In the genomic region with DNA sequence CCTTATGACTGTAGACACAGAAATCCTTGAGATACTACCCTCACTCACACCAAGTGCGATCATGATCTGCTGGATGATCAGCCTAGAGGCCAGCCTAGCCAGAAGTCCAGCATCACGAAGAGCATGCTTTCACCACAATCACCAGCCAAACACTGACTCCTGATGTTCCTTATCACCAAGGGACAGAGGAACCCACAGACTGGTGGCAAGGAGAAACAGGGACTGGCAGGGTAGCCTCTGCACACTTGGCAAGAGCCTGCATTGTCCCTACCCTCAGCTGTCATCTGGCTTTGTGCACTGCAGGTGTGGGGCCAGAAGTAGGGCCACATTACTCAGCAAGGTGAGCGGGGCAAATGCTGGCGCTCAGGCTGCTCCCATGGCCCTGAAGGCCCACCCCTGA, we compare ENCODE assay signal across 17 mouse cellular contexts. TPM values are rescaled to one million over a fixed set of nuclear protein-coding genes. Genes with fewer than 3 reads are reported as not detected.
A peak's percentile ranks its signal among the peaks of the same experiment; 100 is the strongest.
DNase-seq lines count a peak whose midpoint lies in the region; ATAC-seq and TF ChIP-seq lines count a peak whose summit lies in the region.
"Had no signal": no experiment of that assay in that cellular context is flagged by ENCODE, and none has a peak within 500 bp of the region (broad histone marks: within the 10 kb centered on the region; RNA-seq: fewer than 3 reads in every experiment).

No protein-coding gene starts in this region.

- 0 out of 2 replicates have a peak overlapping the region, but pooled peaks have one; percentile 36 for H3K27ac ChIP-seq in midbrain, embryonic 16.5 days (ENCODE audit: low read length)
- H3K27ac ChIP-seq in midbrain, embryonic 14.5 days (replicated peaks; ENCODE audit: low read depth, low read length): no peak overlapping the region
- H3K27ac ChIP-seq in liver, embryonic 15.5 days (replicated peaks): no peak overlapping the region
- H3K27ac ChIP-seq in stomach, postnatal 0 days (replicated peaks): no peak overlapping the region
- H3K27ac ChIP-seq: embryonic facial prominence, embryonic 12.5 days; forebrain, embryonic 15.5 days; hindbrain, embryonic 15.5 days had no signal

- no peak for TF ChIP-seq EP300 in stomach, postnatal 0 days (optimal IDR thresholded peaks at IDR 0.05)

- 99% methylated on average over 4 of the region's 4 CpGs for WGBS in midbrain, embryonic 16.5 days
- WGBS in midbrain, embryonic 14.5 days: 96% methylated on average over 4 of the region's 4 CpGs
- WGBS in liver, embryonic 15.5 days (ENCODE audit: insufficient replicate concordance): 39% methylated on average over 4 of the region's 4 CpGs
- 83% methylated on average over 4 of the region's 4 CpGs for WGBS in stomach, postnatal 0 days

- TF ChIP-seq CTCF in stomach, postnatal 0 days (IDR thresholded peaks at IDR 0.05; ENCODE audit: low read depth): no peak

- no peak for DNase-seq in midbrain, embryonic 14.5 days
- no peak for DNase-seq in stomach, postnatal 0 days (ENCODE audit: low spot score)
- DNase-seq in testis, postnatal 10 days (ENCODE audit: low spot score): no peak
- no peak for DNase-seq in layer of hippocampus, adult 8-10 months (ENCODE audit: low spot score in 2 of 2)
- DNase-seq: adrenal gland, postnatal 25 days; cerebellum, adult 2 months; cerebellum, postnatal 10 days; gastrocnemius, postnatal 10 days had no signal

- H3K4me3 ChIP-seq in midbrain, embryonic 16.5 days (ENCODE audit: low read depth, low read length): no peak overlapping the region
- no peak overlapping the region for H3K4me3 ChIP-seq in midbrain, embryonic 14.5 days (replicated peaks; ENCODE audit: low read depth, low read length)
- no peak overlapping the region for H3K4me3 ChIP-seq in liver, embryonic 15.5 days (replicated peaks)
- no peak overlapping the region for H3K4me3 ChIP-seq in stomach, postnatal 0 days (ENCODE audit: low read depth, low read length)
- H3K4me3 ChIP-seq: embryonic facial prominence, embryonic 12.5 days; forebrain, embryonic 15.5 days; heart, embryonic 12.5 days; hindbrain, embryonic 15.5 days had no signal

- no peaks in the 10 kb centered on the region for H3K27me3 ChIP-seq in midbrain, embryonic 16.5 days (ENCODE audit: control insufficient read depth, insufficient read depth, low read depth, low read length)
- no peaks in the 10 kb centered on the region for H3K27me3 ChIP-seq in midbrain, embryonic 14.5 days (ENCODE audit: control insufficient read depth, insufficient read depth, low read length)
- H3K27me3 ChIP-seq in liver, embryonic 15.5 days: no peaks in the 10 kb centered on the region
- H3K27me3 ChIP-seq in stomach, postnatal 0 days (ENCODE audit: control insufficient read depth, insufficient read depth, low read length): no peaks in the 10 kb centered on the region
- H3K27me3 ChIP-seq: CH12.LX; embryonic facial prominence, embryonic 12.5 days; forebrain, embryonic 15.5 days; heart, embryonic 12.5 days; hindbrain, embryonic 15.5 days had no signal

- H3K4me2 ChIP-seq in midbrain, embryonic 16.5 days (ENCODE audit: low read length): no peak overlapping the region
- no peak overlapping the region for H3K4me2 ChIP-seq in midbrain, embryonic 14.5 days (ENCODE audit: low read length)
- no peak overlapping the region for H3K4me2 ChIP-seq in liver, embryonic 15.5 days
- no peak overlapping the region for H3K4me2 ChIP-seq in stomach, postnatal 0 days (replicated peaks; ENCODE audit: low read depth)
- H3K4me2 ChIP-seq: embryonic facial prominence, embryonic 12.5 days; forebrain, embryonic 15.5 days; heart, embryonic 12.5 days; hindbrain, embryonic 15.5 days had no signal

- H3K9me3 ChIP-seq in midbrain, embryonic 16.5 days (replicated peaks; ENCODE audit: control insufficient read depth, low read length, poor library complexity, severe bottlenecking): no peaks in the 10 kb centered on the region
- no peaks in the 10 kb centered on the region for H3K9me3 ChIP-seq in midbrain, embryonic 14.5 days (ENCODE audit: control insufficient read depth, low read length)
- no peaks in the 10 kb centered on the region for H3K9me3 ChIP-seq in liver, embryonic 15.5 days (replicated peaks)
- H3K9me3 ChIP-seq in stomach, postnatal 0 days (ENCODE audit: control insufficient read depth, low read length): no peaks in the 10 kb centered on the region
- H3K9me3 ChIP-seq: embryonic facial prominence, embryonic 12.5 days; forebrain, embryonic 15.5 days; heart, embryonic 12.5 days; hindbrain, embryonic 15.5 days had no signal

- ATAC-seq in midbrain, embryonic 16.5 days: no peak
- no peak for ATAC-seq in midbrain, embryonic 14.5 days (ENCODE audit: low FRiP score, low TSS enrichment)
- peak; percentile 61 for ATAC-seq in common myeloid progenitor, adult 5-6 weeks (replicated peaks; ENCODE audit: low read depth, poor library complexity, severe bottlenecking)
- 0 out of 2 replicates have a peak, but pooled peaks have one; percentile 46 for ATAC-seq in liver, embryonic 15.5 days (ENCODE audit: insufficient read depth)
- ATAC-seq in megakaryocyte-erythroid progenitor cell, adult 5-6 weeks (replicated peaks; ENCODE audit: low FRiP score, low TSS enrichment, poor library complexity, severe bottlenecking): peak; percentile 85
- ATAC-seq in stomach, postnatal 0 days (ENCODE audit: low FRiP score, low TSS enrichment): no peak
- ATAC-seq: forebrain, embryonic 15.5 days had no signal

- H3K36me3 ChIP-seq in midbrain, embryonic 16.5 days (ENCODE audit: control insufficient read depth, insufficient read depth, low read length): peaks cover 60% of the 10 kb centered on the region
- H3K36me3 ChIP-seq in midbrain, embryonic 14.5 days (ENCODE audit: control insufficient read depth, insufficient read depth, low read length): peaks cover 100% of the 10 kb centered on the region
- 0 out of 2 replicates have a peak, but pooled peaks cover 8% of the 10 kb centered on the region for H3K36me3 ChIP-seq in liver, embryonic 15.5 days (replicated peaks)
- peaks cover 44% of the 10 kb centered on the region for H3K36me3 ChIP-seq in stomach, postnatal 0 days (ENCODE audit: control insufficient read depth, insufficient read depth, low read length)

- no peak overlapping the region for H3K9ac ChIP-seq in midbrain, embryonic 16.5 days (ENCODE audit: low read depth, low read length)
- no peak overlapping the region for H3K9ac ChIP-seq in midbrain, embryonic 14.5 days (replicated peaks; ENCODE audit: low read length)
- no peak overlapping the region for H3K9ac ChIP-seq in liver, embryonic 15.5 days
- H3K9ac ChIP-seq in stomach, postnatal 0 days (ENCODE audit: low read length): no peak overlapping the region
- H3K9ac ChIP-seq: embryonic facial prominence, embryonic 12.5 days; forebrain, embryonic 15.5 days; heart, embryonic 12.5 days; hindbrain, embryonic 15.5 days had no signal

- H3K4me1 ChIP-seq in midbrain, embryonic 16.5 days (ENCODE audit: control insufficient read depth, insufficient read depth, low read length): no peaks in the 10 kb centered on the region
- no peaks in the 10 kb centered on the region for H3K4me1 ChIP-seq in midbrain, embryonic 14.5 days (ENCODE audit: control insufficient read depth, insufficient read depth, low read length)
- H3K4me1 ChIP-seq in liver, embryonic 15.5 days (replicated peaks): no peaks in the 10 kb centered on the region
- H3K4me1 ChIP-seq in stomach, postnatal 0 days (replicated peaks; ENCODE audit: control insufficient read depth, insufficient read depth): no peaks in the 10 kb centered on the region
- H3K4me1 ChIP-seq: embryonic facial prominence, embryonic 12.5 days; forebrain, embryonic 15.5 days; hindbrain, embryonic 15.5 days had no signal

RNA-seq across cellular contexts. Expression of a gene that starts 37.6 kb away (rescaled TPM):
- polyA plus RNA-seq in midbrain, embryonic 16.5 days (2015; fragmentation: Nextera tagmentation; extraction: Ambion mirVana): 64.0 and 78.9 TPM in 2 replicates
- 62.6 and 76.4 TPM in 2 replicates for polyA plus RNA-seq in midbrain, embryonic 14.5 days (2014; fragmentation: Nextera tagmentation; extraction: Ambion mirVana)
- 1.8 and 3.2 TPM in 2 replicates for total RNA-seq in common myeloid progenitor, adult 5-6 weeks (2017)
- 1.8 and 2.2 TPM in 2 replicates for polyA plus RNA-seq in liver, embryonic 15.5 days (2015; fragmentation: Nextera tagmentation; extraction: Ambion mirVana)
- total RNA-seq in megakaryocyte-erythroid progenitor cell, adult 5-6 weeks (2014; fragmentation: Nextera tagmentation): 6.2 and 9.0 TPM in 2 replicates
- total RNA-seq in megakaryocyte-erythroid progenitor cell, adult 5-6 weeks (2017): 1.4 and 4.8 TPM in 2 replicates
- 10.3 and 11.5 TPM in 2 replicates for polyA plus RNA-seq in stomach, postnatal 0 days (2015; fragmentation: Nextera tagmentation; extraction: Ambion mirVana)
- total RNA-seq in layer of hippocampus, adult 8-10 months (2022): 100 to 1,000 TPM in 2 of 4 experiments, 10 to 100 TPM in 2; 88.9 to 130 (median 110) TPM

Comparison
In these comparisons a context has a peak if more than half of its experiments do, and no peak if none do; other contexts are left out.
1. ATAC-seq: peak in common myeloid progenitor, adult 5-6 weeks (single experiment), liver, embryonic 15.5 days (single experiment) and megakaryocyte-erythroid progenitor cell, adult 5-6 weeks (single experiment); none in midbrain, embryonic 16.5 days (single experiment), midbrain, embryonic 14.5 days (single experiment) and stomach, postnatal 0 days (single experiment).